Mouse (Mus musculus): ENCODE measurements around the gene Ganab. TPM values are rescaled to one million over a fixed set of nuclear protein-coding genes. Genes with fewer than 3 reads are reported as not detected.

Gene Ganab
- polyA plus RNA-seq, 1 experiment from 2014 or later, result 74.6 TPM

DNA sequence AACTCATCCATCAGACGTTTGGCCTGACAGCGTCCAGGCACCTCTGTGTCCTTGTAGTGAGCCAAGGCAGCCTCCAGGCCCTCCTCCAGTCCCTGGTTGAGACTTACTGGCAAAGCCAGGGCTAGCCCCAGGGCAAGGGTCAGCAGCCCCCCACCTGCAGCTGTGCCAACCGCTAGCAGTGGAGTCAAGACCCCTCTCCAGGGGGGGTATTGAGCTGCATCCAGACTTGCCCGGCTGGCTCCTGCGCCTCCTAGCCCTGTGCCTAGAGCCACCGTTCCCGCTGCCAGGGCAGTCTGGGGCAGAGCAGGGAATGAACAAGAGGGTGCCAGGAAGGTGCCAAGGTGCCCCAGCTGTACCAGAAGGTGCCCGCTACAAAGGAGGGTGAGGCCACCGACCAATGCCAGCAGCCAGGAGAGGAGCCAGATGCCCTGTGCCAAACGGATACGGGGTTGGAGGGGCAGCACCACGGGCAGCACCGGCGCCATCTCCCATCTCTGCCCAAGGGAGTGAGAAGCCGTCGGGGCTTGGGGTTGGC, 30.9 kb downstream of the Ganab start:
- ATAC-seq (replicated peaks; ENCODE audit: low FRiP score, low read depth) (no peak), DNase-seq (ENCODE audit: low spot score) (no peak)
- Histone ChIP-seq H3K4me1 (replicated peaks; ENCODE audit: insufficient read depth, low read length) (peaks cover 5% of the 10 kb centered on the region; the same call in 1 of the 2 replicates), H3K4me2 (ENCODE audit: low read length) (peak overlapping the region; percentile 84), H3K9ac (ENCODE audit: low read depth, low read length) (peak overlapping the region; percentile 86), H3K4me3 (replicated peaks; ENCODE audit: low read depth, low read length) (peak overlapping the region; percentile 89), H3K36me3 (ENCODE audit: insufficient read depth, low read length) (peaks cover 18% of the 10 kb centered on the region), H3K27me3 (ENCODE audit: insufficient read depth, low read length) (no peaks in the 10 kb centered on the region), H3K9me3 (replicated peaks; ENCODE audit: low read length) (no peaks in the 10 kb centered on the region), H3K27ac (peak overlapping the region; percentile 95)
- no peak for TF ChIP-seq CTCF (IDR thresholded peaks at IDR 0.05; ENCODE audit: low read depth)
- WGBS, result 23% methylated on average over 16 of the region's 16 CpGs

DNA sequence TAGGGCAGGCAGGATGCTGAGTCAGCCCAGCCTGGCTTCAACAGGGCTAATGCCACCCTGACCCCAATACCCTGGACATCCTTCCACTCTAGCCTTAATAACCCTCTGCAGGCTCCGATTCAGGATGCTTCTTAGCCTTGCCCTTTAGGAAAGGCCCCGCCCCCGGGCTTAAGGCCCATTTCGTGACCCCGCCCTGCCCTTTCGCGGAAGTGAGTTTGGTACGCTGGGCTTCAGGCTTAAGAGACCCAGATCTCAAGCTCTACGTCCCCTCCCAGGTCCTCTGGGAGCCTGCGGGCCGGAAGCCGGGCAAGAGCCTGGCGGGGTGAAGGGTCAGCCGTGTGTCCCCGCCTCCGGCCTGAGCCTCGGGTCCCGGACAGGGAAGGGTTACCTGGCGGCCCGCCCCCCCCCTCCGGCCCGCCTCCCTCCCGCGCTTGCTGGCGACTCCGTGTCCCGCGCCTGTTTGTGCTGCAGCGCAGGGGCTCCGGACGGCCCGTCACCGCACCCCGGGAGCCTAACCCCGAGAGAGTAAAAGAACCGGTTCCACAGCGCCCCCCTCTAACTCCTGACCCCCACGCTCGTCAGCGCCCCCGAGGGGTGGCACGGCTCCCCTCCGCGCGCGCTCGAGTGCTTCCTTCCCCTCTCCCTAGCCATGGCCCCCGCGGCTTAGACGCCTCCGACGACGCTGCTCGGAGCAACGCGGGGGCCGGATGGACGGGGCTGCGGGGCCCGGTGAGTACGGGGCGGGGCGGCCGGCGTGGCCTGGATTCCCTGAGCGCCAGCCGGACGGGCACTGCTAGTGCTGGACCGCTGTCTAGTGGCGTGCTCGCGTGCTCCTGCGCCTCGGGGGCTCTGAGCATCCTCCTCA, 31.6 kb downstream of the Ganab start, which contains the start of the genes Rom1 and Eml3:
Rom1 (minus strand) TSS at position 133 of the 865 bp plus-strand sequence.
Eml3 (plus strand) TSS at position 329 of the 865 bp plus-strand sequence.
- peak within 1 kb of the TSS; percentile 95 for H3K27ac ChIP-seq
- no peaks in the 10 kb centered on the region for H3K9me3 ChIP-seq (replicated peaks; ENCODE audit: low read length)
- ATAC-seq (replicated peaks; ENCODE audit: low FRiP score, low read depth) (peak; percentile 81), DNase-seq (ENCODE audit: low spot score) (peak; percentile 89)
- peak within 1 kb of the TSS; percentile 89 for H3K4me3 ChIP-seq (replicated peaks; ENCODE audit: low read depth, low read length)
- peak within 1 kb of the TSS; percentile 86 for H3K9ac ChIP-seq (ENCODE audit: low read depth, low read length)
- WGBS, result under 1% methylated on average over 67 of the region's 74 CpGs
- peak; percentile 44 for TF ChIP-seq CTCF (IDR thresholded peaks at IDR 0.05; ENCODE audit: low read depth)
- H3K4me1 ChIP-seq (replicated peaks; ENCODE audit: insufficient read depth, low read length), result peaks cover 5% of the 10 kb centered on the region; the same call in 1 of the 2 replicates
- peak within 1 kb of the TSS; percentile 84 for H3K4me2 ChIP-seq (ENCODE audit: low read length)
- peaks cover 23% of the 10 kb centered on the region for H3K36me3 ChIP-seq (ENCODE audit: insufficient read depth, low read length)
- H3K27me3 ChIP-seq (ENCODE audit: insufficient read depth, low read length), result no peaks in the 10 kb centered on the region

- no peak for TF ChIP-seq CTCF (IDR thresholded peaks at IDR 0.05; ENCODE audit: low read depth)
- peak; percentile 29 for ATAC-seq (replicated peaks; ENCODE audit: low FRiP score, low read depth)
- peak overlapping the region; percentile 86 for H3K9ac ChIP-seq (ENCODE audit: low read depth, low read length)
- H3K4me1 ChIP-seq (replicated peaks; ENCODE audit: insufficient read depth, low read length), result peaks cover 5% of the 10 kb centered on the region; the same call in 1 of the 2 replicates
- H3K27me3 ChIP-seq (ENCODE audit: insufficient read depth, low read length), result no peaks in the 10 kb centered on the region
- no peaks in the 10 kb centered on the region for H3K9me3 ChIP-seq (replicated peaks; ENCODE audit: low read length)
- peak overlapping the region; percentile 84 for H3K4me2 ChIP-seq (ENCODE audit: low read length)
- H3K36me3 ChIP-seq (ENCODE audit: insufficient read depth, low read length), result peaks cover 25% of the 10 kb centered on the region
- H3K27ac ChIP-seq, result peak overlapping the region; percentile 95
- WGBS, result 4% methylated on average over 11 of the region's 11 CpGs
- no peak for DNase-seq (ENCODE audit: low spot score)
- H3K4me3 ChIP-seq (replicated peaks; ENCODE audit: low read depth, low read length), result peak overlapping the region; percentile 89
These were observed 32.2 kb downstream of the Ganab start for GRCm38 (mm10) chr19:8930117-8930516.

- Histone ChIP-seq H3K4me1 (replicated peaks; ENCODE audit: insufficient read depth, low read length) (peaks cover 5% of the 10 kb centered on the region; the same call in 1 of the 2 replicates), H3K9ac (ENCODE audit: low read depth, low read length) (peak overlapping the region; percentile 86), H3K4me2 (ENCODE audit: low read length) (peak overlapping the region; percentile 84), H3K27ac (no peak overlapping the region), H3K36me3 (ENCODE audit: insufficient read depth, low read length) (peaks cover 25% of the 10 kb centered on the region), H3K4me3 (replicated peaks; ENCODE audit: low read depth, low read length) (peak overlapping the region; percentile 89), H3K27me3 (ENCODE audit: insufficient read depth, low read length) (no peaks in the 10 kb centered on the region), H3K9me3 (replicated peaks; ENCODE audit: low read length) (no peaks in the 10 kb centered on the region)
- WGBS, result 84% methylated on average over 7 of the region's 7 CpGs
- no peak for ATAC-seq (replicated peaks; ENCODE audit: low FRiP score, low read depth)
- no peak for TF ChIP-seq CTCF (IDR thresholded peaks at IDR 0.05; ENCODE audit: low read depth)
- no peak for DNase-seq (ENCODE audit: low spot score)
These were observed 32.9 kb downstream of the Ganab start for GRCm38 (mm10) chr19:8930771-8931170.

DNA sequence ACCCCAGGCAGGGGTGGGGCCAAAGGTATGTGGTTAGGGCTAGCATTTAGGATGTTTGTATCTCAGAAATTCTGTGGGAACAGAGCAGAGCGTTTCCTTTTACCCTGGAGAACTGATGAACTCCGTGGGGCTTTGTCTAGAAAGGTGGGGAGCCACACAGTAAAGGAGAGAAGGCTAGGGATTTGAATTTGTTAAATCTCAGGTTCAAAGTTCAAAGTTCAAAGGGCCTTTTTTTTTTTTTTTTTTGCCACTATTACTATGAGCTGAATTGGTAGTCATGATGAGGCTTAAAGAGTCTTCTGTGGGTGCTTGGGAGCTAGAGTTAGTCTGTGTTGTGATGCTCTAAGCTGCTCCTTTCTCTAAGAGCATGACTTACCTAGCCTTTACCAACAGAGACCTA, 38.9 kb downstream of the Ganab start:
- Histone ChIP-seq H3K4me1 (replicated peaks; ENCODE audit: insufficient read depth, low read length) (no peaks in the 10 kb centered on the region; the same call in 1 of the 2 replicates), H3K27ac (no peak overlapping the region), H3K9ac (ENCODE audit: low read depth, low read length) (no peak overlapping the region), H3K36me3 (ENCODE audit: insufficient read depth, low read length) (peaks cover 35% of the 10 kb centered on the region), H3K9me3 (replicated peaks; ENCODE audit: low read length) (no peaks in the 10 kb centered on the region), H3K27me3 (ENCODE audit: insufficient read depth, low read length) (no peaks in the 10 kb centered on the region), H3K4me2 (ENCODE audit: low read length) (no peak overlapping the region), H3K4me3 (replicated peaks; ENCODE audit: low read depth, low read length) (no peak overlapping the region)
- no peak for TF ChIP-seq CTCF (IDR thresholded peaks at IDR 0.05; ENCODE audit: low read depth)
- ATAC-seq (replicated peaks; ENCODE audit: low FRiP score, low read depth) (no peak), DNase-seq (ENCODE audit: low spot score) (no peak)
- WGBS, result 88% methylated on average over 2 of the region's 2 CpGs

DNA sequence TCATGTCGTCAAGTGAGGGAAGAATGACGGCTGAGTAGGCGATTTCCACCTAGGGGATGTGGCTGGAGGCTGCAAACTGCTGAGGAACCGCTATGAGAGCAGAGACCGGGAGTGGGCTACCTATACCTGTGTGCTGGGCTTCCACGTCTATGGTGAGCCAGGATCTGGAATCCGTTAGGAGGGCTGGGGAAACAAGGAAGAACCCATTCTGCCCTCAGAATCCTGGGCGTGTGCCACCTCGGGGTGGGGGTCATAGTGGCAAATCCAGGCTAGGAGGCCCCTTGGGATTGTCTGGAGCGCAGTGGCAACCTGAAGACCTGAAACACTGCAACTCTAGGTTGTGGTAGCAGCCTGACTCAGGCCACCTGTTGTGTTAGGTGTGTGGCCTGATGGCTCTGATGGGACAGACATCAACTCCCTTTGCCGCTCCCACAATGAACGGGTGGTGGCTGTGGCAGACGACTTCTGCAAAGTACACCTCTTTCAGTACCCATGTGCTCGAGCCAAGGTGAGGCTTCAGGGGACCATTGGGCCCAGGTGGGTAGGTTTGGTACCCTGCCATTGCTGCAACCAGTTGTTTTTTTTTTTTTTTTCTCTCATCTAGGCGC, 42.8 kb downstream of the Ganab start:
- 78% methylated on average over 15 of the region's 15 CpGs for WGBS

More for the DNA sequence above, 42.8 kb downstream of the Ganab start:
- DNase-seq (ENCODE audit: low spot score) (no peak), ATAC-seq (replicated peaks; ENCODE audit: low FRiP score, low read depth) (no peak)
- Histone ChIP-seq H3K4me1 (replicated peaks; ENCODE audit: insufficient read depth, low read length) (peaks cover 9% of the 10 kb centered on the region; the same call in 1 of the 2 replicates), H3K9me3 (replicated peaks; ENCODE audit: low read length) (no peaks in the 10 kb centered on the region), H3K27ac (no peak overlapping the region), H3K27me3 (ENCODE audit: insufficient read depth, low read length) (no peaks in the 10 kb centered on the region), H3K4me2 (ENCODE audit: low read length) (no peak overlapping the region), H3K36me3 (ENCODE audit: insufficient read depth, low read length) (peaks cover 31% of the 10 kb centered on the region), H3K9ac (ENCODE audit: low read depth, low read length) (peak overlapping the region; percentile 99; the same call in 1 of the 2 replicates), H3K4me3 (replicated peaks; ENCODE audit: low read depth, low read length) (no peak overlapping the region)
- TF ChIP-seq CTCF (IDR thresholded peaks at IDR 0.05; ENCODE audit: low read depth), result no peak

Measured in kidney, postnatal 0 days (tissue).